Mouse (Mus musculus): ENCODE measurements around the gene Nrp2. TPM values are rescaled to one million over a fixed set of nuclear protein-coding genes. Genes with fewer than 3 reads are reported as not detected.

The Nrp2 gene
- polyA plus RNA-seq, 1 experiment from 2014 or later: 29.3 TPM

- H3K4me1 ChIP-seq (replicated peaks; ENCODE audit: control insufficient read depth, insufficient read depth, low read length): no peaks in the 10 kb centered on the region
- 57% methylated on average over 7 of the region's 7 CpGs for WGBS
- DNase-seq (ENCODE audit: low spot score): no peak
- no peak overlapping the region for H3K27ac ChIP-seq (ENCODE audit: low read depth, low read length)
- H3K4me2 ChIP-seq (replicated peaks; ENCODE audit: low read depth, low read length): no peak overlapping the region
- no peaks in the 10 kb centered on the region for H3K9me3 ChIP-seq (ENCODE audit: control insufficient read depth, low read length)
- H3K27me3 ChIP-seq (ENCODE audit: control insufficient read depth, insufficient read depth, low read length): no peaks in the 10 kb centered on the region
- H3K36me3 ChIP-seq (ENCODE audit: control insufficient read depth, insufficient read depth, low read length): no peaks in the 10 kb centered on the region
- H3K4me3 ChIP-seq (ENCODE audit: low read depth, low read length): no peak overlapping the region
- no peak overlapping the region for H3K9ac ChIP-seq (ENCODE audit: low read depth, low read length)
- ATAC-seq (ENCODE audit: low FRiP score): no peak
Observed at GRCm38 (mm10) chr1:62765171-62765570, 62.1 kb downstream of the Nrp2 start.

DNA sequence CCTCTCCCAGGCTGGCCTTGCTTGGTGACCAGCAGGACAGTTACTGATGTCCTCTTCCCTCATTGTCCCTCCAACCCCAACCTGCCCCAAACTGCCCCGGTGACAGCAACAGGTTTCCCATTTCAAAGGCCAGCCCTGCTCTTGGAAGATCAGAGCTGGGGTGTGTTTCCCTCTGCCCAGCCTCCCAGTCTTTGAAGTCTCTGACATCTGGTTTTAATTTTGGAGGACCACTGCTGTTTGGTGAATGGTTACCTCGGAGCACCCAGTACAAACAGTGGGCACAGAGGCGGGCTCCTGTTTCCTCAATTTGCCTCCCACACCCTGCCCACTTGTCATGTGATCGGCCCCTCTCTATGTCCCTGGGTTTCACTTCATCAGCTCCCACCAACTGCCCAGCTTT, 63.7 kb downstream of the Nrp2 start:
- WGBS: 29% methylated on average over 4 of the region's 4 CpGs
- Histone ChIP-seq H3K27ac (ENCODE audit: low read depth, low read length) (no peak overlapping the region), H3K4me2 (replicated peaks; ENCODE audit: low read depth, low read length) (no peak overlapping the region), H3K9me3 (ENCODE audit: control insufficient read depth, low read length) (no peaks in the 10 kb centered on the region), H3K9ac (ENCODE audit: low read depth, low read length) (no peak overlapping the region), H3K4me3 (ENCODE audit: low read depth, low read length) (no peak overlapping the region), H3K36me3 (ENCODE audit: control insufficient read depth, insufficient read depth, low read length) (no peaks in the 10 kb centered on the region), H3K4me1 (replicated peaks; ENCODE audit: control insufficient read depth, insufficient read depth, low read length) (no peaks in the 10 kb centered on the region), H3K27me3 (ENCODE audit: control insufficient read depth, insufficient read depth, low read length) (no peaks in the 10 kb centered on the region)
- no peak for DNase-seq (ENCODE audit: low spot score)
- ATAC-seq (ENCODE audit: low FRiP score): no peak

- Histone ChIP-seq H3K36me3 (ENCODE audit: control insufficient read depth, insufficient read depth, low read length) (no peaks in the 10 kb centered on the region), H3K4me1 (replicated peaks; ENCODE audit: control insufficient read depth, insufficient read depth, low read length) (no peaks in the 10 kb centered on the region), H3K27ac (ENCODE audit: low read depth, low read length) (no peak overlapping the region), H3K27me3 (ENCODE audit: control insufficient read depth, insufficient read depth, low read length) (no peaks in the 10 kb centered on the region), H3K9ac (ENCODE audit: low read depth, low read length) (no peak overlapping the region), H3K4me2 (replicated peaks; ENCODE audit: low read depth, low read length) (no peak overlapping the region), H3K4me3 (ENCODE audit: low read depth, low read length) (no peak overlapping the region), H3K9me3 (ENCODE audit: control insufficient read depth, low read length) (no peaks in the 10 kb centered on the region)
- no peak for ATAC-seq (ENCODE audit: low FRiP score)
- DNase-seq (ENCODE audit: low spot score): no peak
- WGBS: 80% methylated on average over 9 of the region's 9 CpGs
Observed at GRCm38 (mm10) chr1:62767611-62768010, 64.5 kb downstream of the Nrp2 start.

- no peaks in the 10 kb centered on the region for H3K27me3 ChIP-seq (ENCODE audit: control insufficient read depth, insufficient read depth, low read length)
- H3K4me3 ChIP-seq (ENCODE audit: low read depth, low read length): no peak overlapping the region
- H3K4me1 ChIP-seq (replicated peaks; ENCODE audit: control insufficient read depth, insufficient read depth, low read length): no peaks in the 10 kb centered on the region
- H3K4me2 ChIP-seq (replicated peaks; ENCODE audit: low read depth, low read length): no peak overlapping the region
- H3K36me3 ChIP-seq (ENCODE audit: control insufficient read depth, insufficient read depth, low read length): no peaks in the 10 kb centered on the region
- no peak overlapping the region for H3K9ac ChIP-seq (ENCODE audit: low read depth, low read length)
- DNase-seq (ENCODE audit: low spot score) (no peak), ATAC-seq (ENCODE audit: low FRiP score) (no peak)
- WGBS: 78% methylated on average over 4 of the region's 4 CpGs
- no peak overlapping the region for H3K27ac ChIP-seq (ENCODE audit: low read depth, low read length)
- H3K9me3 ChIP-seq (ENCODE audit: control insufficient read depth, low read length): no peaks in the 10 kb centered on the region
Observed at GRCm38 (mm10) chr1:62770576-62770975, 67.5 kb downstream of the Nrp2 start.

DNA sequence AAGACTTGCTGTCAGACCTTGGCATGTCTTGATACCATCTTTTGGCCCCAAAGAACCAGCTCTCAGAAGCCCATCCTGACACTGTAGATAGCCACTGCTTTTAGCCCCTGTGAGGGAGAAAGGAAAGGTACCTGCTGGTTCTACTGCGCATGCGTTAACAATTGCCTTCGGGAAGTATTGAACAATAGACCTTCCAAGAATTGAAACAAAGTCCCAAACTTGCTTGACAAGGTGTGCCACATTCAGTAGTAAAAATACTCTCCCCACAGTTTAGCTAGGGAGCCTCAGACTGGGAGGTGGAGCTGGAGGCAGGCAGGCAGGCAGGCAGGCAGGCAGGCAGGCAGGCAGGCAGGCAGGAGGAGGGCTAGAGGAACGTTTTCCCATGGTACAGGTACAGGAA, 69.3 kb downstream of the Nrp2 start:
- 84% methylated on average over 4 of the region's 4 CpGs for WGBS
- Histone ChIP-seq H3K9ac (ENCODE audit: low read depth, low read length) (no peak overlapping the region), H3K4me3 (ENCODE audit: low read depth, low read length) (no peak overlapping the region), H3K27me3 (ENCODE audit: control insufficient read depth, insufficient read depth, low read length) (no peaks in the 10 kb centered on the region), H3K36me3 (ENCODE audit: control insufficient read depth, insufficient read depth, low read length) (no peaks in the 10 kb centered on the region), H3K4me1 (replicated peaks; ENCODE audit: control insufficient read depth, insufficient read depth, low read length) (no peaks in the 10 kb centered on the region), H3K4me2 (replicated peaks; ENCODE audit: low read depth, low read length) (no peak overlapping the region), H3K27ac (ENCODE audit: low read depth, low read length) (no peak overlapping the region), H3K9me3 (ENCODE audit: control insufficient read depth, low read length) (no peaks in the 10 kb centered on the region)
- DNase-seq (ENCODE audit: low spot score) (no peak), ATAC-seq (ENCODE audit: low FRiP score) (no peak)

- H3K27me3 ChIP-seq (ENCODE audit: control insufficient read depth, insufficient read depth, low read length): no peaks in the 10 kb centered on the region
- ATAC-seq (ENCODE audit: low FRiP score) (no peak), DNase-seq (ENCODE audit: low spot score) (no peak)
- no peaks in the 10 kb centered on the region for H3K4me1 ChIP-seq (replicated peaks; ENCODE audit: control insufficient read depth, insufficient read depth, low read length)
- H3K9me3 ChIP-seq (ENCODE audit: control insufficient read depth, low read length): no peaks in the 10 kb centered on the region
- H3K36me3 ChIP-seq (ENCODE audit: control insufficient read depth, insufficient read depth, low read length): no peaks in the 10 kb centered on the region
- H3K4me3 ChIP-seq (ENCODE audit: low read depth, low read length): no peak overlapping the region
- H3K4me2 ChIP-seq (replicated peaks; ENCODE audit: low read depth, low read length): no peak overlapping the region
- no peak overlapping the region for H3K9ac ChIP-seq (ENCODE audit: low read depth, low read length)
- WGBS: 87% methylated on average over 10 of the region's 10 CpGs
- H3K27ac ChIP-seq (ENCODE audit: low read depth, low read length): no peak overlapping the region
Observed at GRCm38 (mm10) chr1:62773105-62773920, 70.2 kb downstream of the Nrp2 start.

- DNase-seq (ENCODE audit: low spot score) (no peak), ATAC-seq (ENCODE audit: low FRiP score) (no peak)
- Histone ChIP-seq H3K27ac (ENCODE audit: low read depth, low read length) (no peak overlapping the region), H3K36me3 (ENCODE audit: control insufficient read depth, insufficient read depth, low read length) (no peaks in the 10 kb centered on the region), H3K4me3 (ENCODE audit: low read depth, low read length) (no peak overlapping the region), H3K9me3 (ENCODE audit: control insufficient read depth, low read length) (no peaks in the 10 kb centered on the region), H3K27me3 (ENCODE audit: control insufficient read depth, insufficient read depth, low read length) (no peaks in the 10 kb centered on the region), H3K4me2 (replicated peaks; ENCODE audit: low read depth, low read length) (no peak overlapping the region), H3K9ac (ENCODE audit: low read depth, low read length) (no peak overlapping the region), H3K4me1 (replicated peaks; ENCODE audit: control insufficient read depth, insufficient read depth, low read length) (no peaks in the 10 kb centered on the region)
- WGBS: 51% methylated on average over 3 of the region's 3 CpGs
Observed at GRCm38 (mm10) chr1:62773921-62774191, 70.8 kb downstream of the Nrp2 start.

DNA sequence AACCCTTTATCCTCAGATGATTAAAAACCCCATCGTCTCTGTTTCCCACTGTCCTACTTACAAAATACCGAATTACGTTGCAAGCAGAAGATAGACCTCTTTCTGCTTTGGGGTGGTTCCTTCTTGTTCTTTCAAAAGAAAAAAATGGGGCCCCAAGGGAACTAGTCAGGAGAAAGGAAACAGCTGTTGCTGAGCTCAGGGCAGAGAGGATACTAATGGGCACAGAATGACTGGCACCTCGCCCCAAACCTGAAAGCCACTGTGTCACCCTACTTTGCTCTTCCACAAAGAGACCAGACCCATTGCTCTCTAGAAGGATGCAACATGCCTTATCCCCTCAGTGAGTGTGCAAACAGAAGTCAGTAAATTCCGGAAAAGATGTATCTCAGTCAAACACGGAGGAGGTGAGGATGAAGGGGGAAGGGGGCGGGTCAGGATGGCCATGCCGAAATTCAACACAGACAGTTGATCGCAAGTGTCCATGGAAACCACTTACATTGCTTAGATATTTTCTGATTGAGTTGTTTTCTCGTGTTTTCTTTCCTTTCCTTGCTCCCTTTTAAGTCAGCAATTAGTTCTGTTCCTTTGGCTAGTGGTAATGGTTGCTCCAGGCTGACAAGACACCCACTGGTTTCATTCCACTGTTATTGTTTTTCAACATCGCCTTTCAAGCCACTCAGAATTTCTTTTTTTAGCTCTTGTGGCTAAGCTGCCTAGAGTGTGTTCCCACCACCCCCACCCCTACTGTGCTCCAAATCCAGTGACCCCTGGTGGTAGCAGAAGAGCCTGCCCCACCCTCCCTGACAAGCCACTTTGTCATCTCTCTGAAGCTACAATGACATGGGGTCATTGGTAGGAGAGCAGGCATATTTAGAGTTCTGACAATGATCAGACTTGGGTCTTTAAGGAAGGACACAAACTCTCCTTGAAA, 71.5 kb downstream of the Nrp2 start:
- H3K9me3 ChIP-seq (ENCODE audit: control insufficient read depth, low read length): no peaks in the 10 kb centered on the region
- no peaks in the 10 kb centered on the region for H3K36me3 ChIP-seq (ENCODE audit: control insufficient read depth, insufficient read depth, low read length)
- no peak overlapping the region for H3K4me2 ChIP-seq (replicated peaks; ENCODE audit: low read depth, low read length)
- H3K27me3 ChIP-seq (ENCODE audit: control insufficient read depth, insufficient read depth, low read length): no peaks in the 10 kb centered on the region
- no peak overlapping the region for H3K4me3 ChIP-seq (ENCODE audit: low read depth, low read length)
- H3K27ac ChIP-seq (ENCODE audit: low read depth, low read length): no peak overlapping the region
- no peak for DNase-seq (ENCODE audit: low spot score)
- no peak overlapping the region for H3K9ac ChIP-seq (ENCODE audit: low read depth, low read length)
- no peak for ATAC-seq (ENCODE audit: low FRiP score)
- 67% methylated on average over 11 of the region's 11 CpGs for WGBS
- H3K4me1 ChIP-seq (replicated peaks; ENCODE audit: control insufficient read depth, insufficient read depth, low read length): no peaks in the 10 kb centered on the region
